Mouse (Mus musculus) thymus, adult 2 months (tissue): ENCODE results near the gene Tram2.

Source experiments
- CTCF ChIP-seq: fragments of 200-500 bp; IDR thresholded peaks from 2 replicates; pipeline ENCODE4 v1.5.1; 2012; ENCODE audit warnings: mild to moderate bottlenecking, control low read depth, low read length, moderate library complexity, borderline replicate concordance; ENCODE audit not compliant: control insufficient read depth, poor library complexity, insufficient read depth; ENCODE audit errors: extremely low read depth
- POLR2A ChIP-seq: fragments of 200-500 bp; IDR thresholded peaks from 2 replicates; pipeline ENCODE4 v1.6.1; 2012; ENCODE audit warnings: mild to moderate bottlenecking, low read length, control low read depth, moderate library complexity; ENCODE audit not compliant: control insufficient read depth, poor library complexity, insufficient read depth; ENCODE audit errors: extremely low read depth

GRCm38 (mm10) chr1:20996603-20997327 is 82.3 kb downstream of the Tram2 start:
- TF ChIP-seq POLR2A (no peak), CTCF (no peak)
